Mouse (Mus musculus) midbrain, embryonic 14.5 days (tissue): ENCODE data around the gene Rgl3. TPM values are rescaled to one million over a fixed set of nuclear protein-coding genes. Genes with fewer than 3 reads are reported as not detected.

Experiments
- ATAC-seq: fragments of 200-750 bp; cut with Nextera tagmentation; 2 replicates; pipeline ENCODE4 v1.8.0; 2017; ENCODE audit warnings: moderate number of reproducible peaks, moderate library complexity; ENCODE audit not compliant: low FRiP score, low TSS enrichment
- DNase-seq: peaks from one replicate; pipeline ENCODE4 v3.0.0-alpha.2; 2015
- H3K27ac ChIP-seq: fragments of 300-500 bp; sonication (generic); replicated peaks from 2 replicates; pipeline ENCODE4 v1.5.1; 2014; ENCODE audit warnings: mild to moderate bottlenecking, low read depth, low read length, moderate library complexity
- H3K27me3 ChIP-seq: fragments of 300-500 bp; sonication (generic); 2 replicates; pipeline ENCODE4 v1.6.1; 2014; ENCODE audit warnings: low read length, control low read depth, mixed read lengths; ENCODE audit not compliant: control insufficient read depth, insufficient read depth
- H3K36me3 ChIP-seq: fragments of 300-500 bp; sonication (generic); 2 replicates; pipeline ENCODE4 v1.6.1; 2014; ENCODE audit warnings: low read length, control low read depth; ENCODE audit not compliant: control insufficient read depth, insufficient read depth
- H3K4me1 ChIP-seq: fragments of 300-500 bp; sonication (generic); 2 replicates; pipeline ENCODE4 v1.6.1; 2014; ENCODE audit warnings: mild to moderate bottlenecking, antibody characterized with exemption, low read length, control low read depth; ENCODE audit not compliant: control insufficient read depth, insufficient read depth
- H3K4me2 ChIP-seq: fragments of 300-500 bp; sonication (generic); 2 replicates; pipeline ENCODE4 v1.6.1; 2014; ENCODE audit warnings: mild to moderate bottlenecking, low read length, moderate library complexity
- H3K4me3 ChIP-seq: fragments of 300-500 bp; sonication (generic); replicated peaks from 2 replicates; pipeline ENCODE4 v1.5.1; 2014; ENCODE audit warnings: low read depth, low read length
- H3K9ac ChIP-seq: fragments of 300-500 bp; sonication (generic); replicated peaks from 2 replicates; pipeline ENCODE4 v1.6.1; 2014; ENCODE audit warnings: mild to moderate bottlenecking, low read length, moderate library complexity
- H3K9me3 ChIP-seq: fragments of 300-500 bp; sonication (generic); 2 replicates; pipeline ENCODE4 v1.6.1; 2016; ENCODE audit warnings: low read length, control low read depth, mixed read lengths; ENCODE audit not compliant: control insufficient read depth
- WGBS: fragments of 180-500 bp; shearing (Covaris S2); extraction: QIAGEN DNeasy Blood & Tissue Kit; methylation state at CpG from one replicate; pipeline ENCODE4 v1.1.7; 2014; 5-methylcytosine and 5-hydroxymethylcytosine counted together
- polyA plus RNA-seq: library from polyadenylated mRNA; unstranded; fragments of >200 nt; fragmentation: Nextera tagmentation; extraction: Ambion mirVana; gene quantifications from 2 replicates; pipeline ENCODE4 v1.2.1, GENCODE M21; 2014

The Rgl3 gene
- polyA plus RNA-seq, 1 experiment from 2014 or later, result 0.68 TPM

DNA sequence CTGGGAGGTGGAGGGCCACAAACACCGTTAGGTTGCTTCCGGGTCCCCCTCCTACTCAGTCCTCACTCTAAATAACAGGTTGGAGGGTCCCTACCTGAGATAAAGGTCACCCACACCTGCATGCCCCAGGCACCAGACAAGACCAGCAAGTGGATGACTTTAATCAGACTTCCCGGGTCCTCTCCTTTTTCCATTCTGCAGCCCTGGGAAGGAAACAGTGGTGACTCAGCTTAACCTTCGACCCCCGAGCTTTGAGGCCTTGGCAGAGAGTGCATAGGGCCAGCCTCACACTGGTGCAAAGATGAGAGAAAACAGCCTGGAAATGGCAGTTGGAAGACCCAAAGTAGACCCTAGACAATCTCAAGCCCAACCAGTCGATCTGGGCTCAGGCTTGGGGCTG, 63.1 kb downstream of the Rgl3 start:
- Histone ChIP-seq H3K27me3 (no peaks in the 10 kb centered on the region), H3K9ac (no peak overlapping the region), H3K4me3 (0 out of 2 replicates have a peak overlapping the region, but pooled peaks have one; percentile 48), H3K9me3 (no peaks in the 10 kb centered on the region), H3K4me2 (peak overlapping the region; percentile 65), H3K4me1 (peaks cover 11% of the 10 kb centered on the region), H3K27ac (no peak overlapping the region), H3K36me3 (0 out of 2 replicates have a peak, but pooled peaks cover 5% of the 10 kb centered on the region)
- WGBS, result 81% methylated on average over 6 of the region's 6 CpGs
- no peak for DNase-seq
- ATAC-seq, result no peak

DNA sequence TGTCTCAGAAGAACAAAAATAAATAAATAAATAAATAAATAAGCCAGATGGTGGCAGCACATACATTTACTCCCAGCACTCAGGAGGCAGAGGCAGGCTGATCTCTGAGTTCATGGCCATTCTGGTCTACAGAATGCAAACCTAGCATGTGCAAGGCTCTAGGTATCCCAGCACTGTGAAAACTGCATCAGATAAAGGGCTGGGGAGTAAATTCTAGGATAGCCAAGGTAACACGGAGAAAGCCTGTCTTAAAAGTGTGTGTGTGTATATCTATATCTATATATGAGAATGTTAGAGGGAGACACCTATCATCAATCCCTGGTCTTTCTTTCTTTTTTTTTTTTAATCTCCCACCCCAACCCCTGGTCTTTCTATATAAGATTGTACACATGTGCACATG, 63.7 kb downstream of the Rgl3 start:
- H3K9me3 ChIP-seq, result no peaks in the 10 kb centered on the region
- no peak overlapping the region for H3K27ac ChIP-seq
- H3K27me3 ChIP-seq, result no peaks in the 10 kb centered on the region
- H3K4me3 ChIP-seq, result no peak overlapping the region
- DNase-seq, result no peak
- ATAC-seq, result no peak
- H3K4me1 ChIP-seq, result peaks cover 11% of the 10 kb centered on the region
- H3K9ac ChIP-seq, result no peak overlapping the region
- 0 out of 2 replicates have a peak, but pooled peaks cover 5% of the 10 kb centered on the region for H3K36me3 ChIP-seq
- WGBS, result 100% methylated on average over 1 of the region's 1 CpGs
- no peak overlapping the region for H3K4me2 ChIP-seq

DNA sequence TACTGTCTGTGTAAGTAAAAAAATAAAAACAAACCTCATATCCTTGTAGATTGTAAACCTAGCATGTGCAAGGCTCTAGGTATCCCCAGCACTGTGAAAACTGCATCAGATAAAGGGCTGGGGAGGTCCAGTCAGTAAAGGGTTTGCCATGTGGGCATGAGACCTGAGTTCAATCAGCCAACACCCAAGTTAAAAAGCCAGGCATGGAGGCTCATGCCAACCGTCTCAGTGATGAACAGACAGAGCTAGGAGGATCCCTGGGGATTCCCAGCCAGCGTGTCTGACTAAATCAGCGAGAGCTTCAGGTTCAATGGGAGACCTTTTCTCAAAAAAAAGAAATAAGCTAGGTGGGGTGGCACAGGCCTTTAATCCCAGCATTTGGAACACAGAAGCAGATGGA, 64.2 kb downstream of the Rgl3 start:
- Histone ChIP-seq H3K9me3 (no peaks in the 10 kb centered on the region), H3K27ac (no peak overlapping the region), H3K4me1 (peaks cover 11% of the 10 kb centered on the region), H3K36me3 (0 out of 2 replicates have a peak, but pooled peaks cover 5% of the 10 kb centered on the region), H3K4me3 (no peak overlapping the region), H3K9ac (no peak overlapping the region), H3K4me2 (no peak overlapping the region), H3K27me3 (no peaks in the 10 kb centered on the region)
- DNase-seq, result no peak
- ATAC-seq, result no peak
- whole genome bisulfite sequencing, result 76% methylated on average over 3 of the region's 3 CpGs

DNA sequence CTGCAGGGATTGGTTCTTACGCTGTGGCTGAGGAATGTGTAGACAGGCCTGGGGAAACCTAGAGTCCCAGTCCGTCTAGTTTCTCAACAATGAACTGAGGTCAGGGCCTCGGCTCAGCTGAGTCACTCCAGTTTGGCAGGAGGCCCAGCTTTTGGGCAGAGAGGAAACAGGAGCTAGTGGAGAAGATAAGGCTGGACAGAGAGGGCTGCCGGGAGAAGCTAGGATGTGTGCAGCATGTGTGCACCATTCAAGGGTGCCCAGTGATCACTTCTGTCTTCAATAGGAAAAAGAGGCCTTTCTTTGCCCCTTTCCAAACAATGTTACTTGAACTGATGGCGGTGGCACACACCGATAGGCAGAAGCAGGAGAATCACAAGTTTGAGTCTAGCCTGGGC, 65.2 kb downstream of the Rgl3 start:
- WGBS, result 80% methylated on average over 6 of the region's 6 CpGs

DNA sequence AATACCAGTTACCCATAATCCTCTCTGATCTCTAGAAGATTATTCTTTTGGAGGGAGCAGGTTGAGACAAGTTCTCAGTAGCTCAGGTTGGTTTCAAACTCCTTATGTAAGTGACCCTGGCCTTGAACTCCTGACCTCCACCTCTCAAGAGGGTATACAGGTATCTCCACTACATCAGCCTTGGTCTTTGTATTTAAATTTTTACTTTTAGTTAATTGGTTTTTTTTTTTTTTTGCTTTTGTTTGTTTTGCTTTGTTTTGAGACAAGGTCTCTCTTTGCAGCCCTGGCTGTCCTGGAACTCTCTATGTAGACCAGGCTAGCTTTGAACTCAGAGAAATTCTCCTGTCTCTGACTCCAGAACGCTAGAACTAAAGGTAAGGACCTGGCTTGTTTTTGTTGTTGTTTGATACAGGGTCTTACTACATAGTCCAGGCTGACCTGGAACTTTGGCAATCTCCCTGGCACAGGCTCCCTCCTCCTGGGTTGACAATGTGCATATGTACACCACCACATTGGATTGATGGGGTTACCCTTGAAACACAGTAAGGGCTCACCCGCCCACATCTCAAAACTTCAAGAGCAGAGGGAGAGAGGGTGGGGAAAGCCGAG, 65.7 kb downstream of the Rgl3 start:
- Histone ChIP-seq H3K9ac (no peak overlapping the region), H3K9me3 (no peaks in the 10 kb centered on the region), H3K4me2 (no peak overlapping the region), H3K4me1 (peaks cover 11% of the 10 kb centered on the region), H3K27ac (no peak overlapping the region), H3K27me3 (no peaks in the 10 kb centered on the region), H3K36me3 (0 out of 2 replicates have a peak, but pooled peaks cover 5% of the 10 kb centered on the region), H3K4me3 (no peak overlapping the region)
- WGBS, result 82% methylated on average over 3 of the region's 3 CpGs
- no peak for DNase-seq
- ATAC-seq, result no peak

More for the DNA sequence above, 65.2 kb downstream of the Rgl3 start:
- ATAC-seq (no peak), DNase-seq (no peak)
- no peak overlapping the region for H3K4me2 ChIP-seq
- no peak overlapping the region for H3K4me3 ChIP-seq
- H3K27me3 ChIP-seq, result no peaks in the 10 kb centered on the region
- no peak overlapping the region for H3K9ac ChIP-seq
- peaks cover 11% of the 10 kb centered on the region for H3K4me1 ChIP-seq
- H3K9me3 ChIP-seq, result no peaks in the 10 kb centered on the region
- 0 out of 2 replicates have a peak, but pooled peaks cover 5% of the 10 kb centered on the region for H3K36me3 ChIP-seq
- H3K27ac ChIP-seq, result no peak overlapping the region

DNA sequence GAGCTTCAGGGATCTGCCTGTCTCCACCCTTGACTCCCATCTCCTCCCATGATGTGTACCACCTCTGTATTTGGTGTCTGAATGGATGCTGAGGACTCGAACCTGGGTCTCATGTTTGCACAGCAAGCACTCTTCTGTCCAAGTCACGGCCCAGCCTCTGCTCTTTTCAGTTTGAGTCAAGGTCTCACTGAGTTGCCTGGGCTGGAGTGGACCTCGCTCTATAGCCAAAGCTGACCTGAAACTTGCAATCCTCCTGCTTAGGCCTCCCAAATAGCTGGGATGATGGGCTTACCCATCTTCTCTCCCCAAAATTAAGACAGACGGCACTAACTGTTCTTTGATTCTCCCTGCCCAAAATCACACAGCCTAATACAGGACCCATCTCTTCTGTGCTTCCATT, 66.2 kb downstream of the Rgl3 start:
- 96% methylated on average over 4 of the region's 4 CpGs for WGBS
- ATAC-seq (no peak), DNase-seq (no peak)
- H3K4me2 ChIP-seq, result no peak overlapping the region
- no peak overlapping the region for H3K27ac ChIP-seq
- H3K4me3 ChIP-seq, result no peak overlapping the region
- peaks cover 11% of the 10 kb centered on the region for H3K4me1 ChIP-seq
- H3K9ac ChIP-seq, result no peak overlapping the region
- H3K27me3 ChIP-seq, result no peaks in the 10 kb centered on the region
- no peaks in the 10 kb centered on the region for H3K9me3 ChIP-seq
- 0 out of 2 replicates have a peak, but pooled peaks cover 5% of the 10 kb centered on the region for H3K36me3 ChIP-seq

Other genes with a start within 250 kb of the Rgl3 start
- 19.9 and 21.4 TPM in 2 replicates for gene Spc24, start 229.1 kb downstream of the Rgl3 start, polyA plus RNA-seq
- gene Kank2, start 190.7 kb downstream of the Rgl3 start, polyA plus RNA-seq, result 0.66 and 2.7 TPM in 2 replicates
- 0.34 TPM in 1 of 2 replicates, not detected in the other for gene Angptl8, start 153.9 kb downstream of the Rgl3 start, polyA plus RNA-seq
- gene Dock6, start 136.8 kb downstream of the Rgl3 start, polyA plus RNA-seq, result 7.2 and 12.7 TPM in 2 replicates
- gene Rab3d, start 71.3 kb downstream of the Rgl3 start, polyA plus RNA-seq, result 9.8 and 10.2 TPM in 2 replicates
- gene Ccdc159, start 62.0 kb downstream of the Rgl3 start, polyA plus RNA-seq, result 5.7 and 7.7 TPM in 2 replicates
- 42.2 and 51.8 TPM in 2 replicates for gene Tmem205, start 61.9 kb downstream of the Rgl3 start, polyA plus RNA-seq
- gene Plppr2, start 52.4 kb downstream of the Rgl3 start, polyA plus RNA-seq, result 91.3 and 92.2 TPM in 2 replicates
- 21.5 and 22.8 TPM in 2 replicates for gene Swsap1, start 33.7 kb downstream of the Rgl3 start, polyA plus RNA-seq
- gene Epor, start 25.9 kb downstream of the Rgl3 start, polyA plus RNA-seq, result 0.65 and 2.0 TPM in 2 replicates
- 4.5 and 4.6 TPM in 2 replicates for gene Ccdc151, start 13.2 kb upstream of the Rgl3 start, polyA plus RNA-seq
- 70.6 and 73.2 TPM in 2 replicates for gene Prkcsh, start 13.4 kb upstream of the Rgl3 start, polyA plus RNA-seq
- gene Elavl3, start 62.6 kb upstream of the Rgl3 start, polyA plus RNA-seq, result 137 and 162 TPM in 2 replicates
- not detected in 2 replicates for gene Gm49318, start 81.8 kb upstream of the Rgl3 start, polyA plus RNA-seq
- gene Zfp653, start 81.9 kb upstream of the Rgl3 start, polyA plus RNA-seq, result 14.7 and 18.1 TPM in 2 replicates
- gene Ecsit, start 96.0 kb upstream of the Rgl3 start, polyA plus RNA-seq, result 45.6 and 48.5 TPM in 2 replicates
- 0.58 and 0.61 TPM in 2 replicates for gene Cnn1, start 109.8 kb upstream of the Rgl3 start, polyA plus RNA-seq
- gene Elof1, start 127.7 kb upstream of the Rgl3 start, polyA plus RNA-seq, result 182 and 196 TPM in 2 replicates
- gene Acp5, start 146.3 kb upstream of the Rgl3 start, polyA plus RNA-seq, result 0.79 TPM in 1 of 2 replicates, not detected in the other
- gene Pigyl, start 167.4 kb upstream of the Rgl3 start, polyA plus RNA-seq, result 94.1 and 96.4 TPM in 2 replicates
- 0.07 and 0.55 TPM in 2 replicates for gene Zfp872, start 198.6 kb upstream of the Rgl3 start, polyA plus RNA-seq
- gene Zfp809, start 236.3 kb upstream of the Rgl3 start, polyA plus RNA-seq, result 9.0 and 11.0 TPM in 2 replicates